8 mouse cellular contexts compared by ENCODE assay signal in genomic region chr4:121040897-121041671, GRCm38 (mm10). TPM values are rescaled to one million over a fixed set of nuclear protein-coding genes. Genes with fewer than 3 reads are reported as not detected.
DNase-seq lines count a peak whose midpoint lies in the region; ATAC-seq and TF ChIP-seq lines count a peak whose summit lies in the region.

No protein-coding gene starts in this region.

- peaks cover 62% of the 10 kb centered on the region for H3K4me1 ChIP-seq in E14TG2a.4 (replicated peaks; ENCODE audit: low read depth, low read length)
- H3K4me1 ChIP-seq in heart, postnatal 0 days (ENCODE audit: control insufficient read depth, insufficient read depth) = peaks cover 16% of the 10 kb centered on the region
- H3K4me1 ChIP-seq in neural tube, embryonic 14.5 days (ENCODE audit: control insufficient read depth, insufficient read depth, low read length) = peaks cover 10% of the 10 kb centered on the region; the same call in 1 of the 2 replicates

- peak; percentile 82 for DNase-seq in brain, embryonic 14.5 days (ENCODE audit: low read depth)
- peak; percentile 63 for DNase-seq in heart, postnatal 0 days (ENCODE audit: low spot score)
- DNase-seq in layer of hippocampus, adult 11-12 months (ENCODE audit: low spot score) = peak; percentile 84
- DNase-seq in lung, adult 18-20 months = peak; percentile 40
- peak; percentile 80 for DNase-seq in testis, postnatal 10 days (ENCODE audit: low spot score)

- no peak for TF ChIP-seq EP300 in heart, postnatal 0 days (IDR thresholded peaks at IDR 0.05; ENCODE audit: low read depth)

- H3K4me2 ChIP-seq in heart, postnatal 0 days (ENCODE audit: low read depth, low read length) = peak overlapping the region; percentile 24; the same call in 1 of the 2 replicates
- peak overlapping the region; percentile 18; the same call in 1 of the 2 replicates for H3K4me2 ChIP-seq in neural tube, embryonic 14.5 days (ENCODE audit: low read depth, low read length)

- H3K27ac ChIP-seq in heart, postnatal 0 days (ENCODE audit: low read depth) = peak overlapping the region; percentile 18; the same call in 1 of the 2 replicates
- H3K27ac ChIP-seq in neural tube, embryonic 14.5 days (ENCODE audit: low read depth, low read length) = peak overlapping the region; percentile 82

- peaks cover 31% of the 10 kb centered on the region for H3K27me3 ChIP-seq in E14TG2a.4 (ENCODE audit: insufficient read depth, low read length)
- H3K27me3 ChIP-seq in heart, postnatal 0 days (ENCODE audit: control insufficient read depth, insufficient read depth, low read length) = peaks cover 26% of the 10 kb centered on the region
- no peaks in the 10 kb centered on the region; the same call in 1 of the 2 replicates for H3K27me3 ChIP-seq in neural tube, embryonic 14.5 days (ENCODE audit: control insufficient read depth, insufficient read depth, low read length)

- H3K9ac ChIP-seq in heart, postnatal 0 days (replicated peaks; ENCODE audit: low read depth, low read length) = no peak overlapping the region
- peak overlapping the region; percentile 16; the same call in 1 of the 2 replicates for H3K9ac ChIP-seq in neural tube, embryonic 14.5 days (replicated peaks; ENCODE audit: low read depth, low read length)

- peak; percentile 86 for TF ChIP-seq CTCF in E14TG2a.4 (conservative IDR thresholded peaks at IDR 0.05; ENCODE audit: low read length)
- TF ChIP-seq CTCF in brain, embryonic 14.5 days (IDR thresholded peaks at IDR 0.05; ENCODE audit: borderline replicate concordance, extremely low read depth, insufficient read depth, insufficient read length) = peak; percentile 86
- peak; percentile 58 for TF ChIP-seq CTCF in heart, postnatal 0 days (IDR thresholded peaks at IDR 0.05; ENCODE audit: low read depth)

- no peaks in the 10 kb centered on the region for H3K9me3 ChIP-seq in E14TG2a.4 (ENCODE audit: low read length)
- H3K9me3 ChIP-seq in heart, postnatal 0 days (replicated peaks; ENCODE audit: control insufficient read depth, low read length) = no peaks in the 10 kb centered on the region
- H3K9me3 ChIP-seq in neural tube, embryonic 14.5 days (ENCODE audit: control insufficient read depth, low read length) = no peaks in the 10 kb centered on the region

- WGBS in heart, postnatal 0 days = 11% methylated on average over 18 of the region's 18 CpGs
- WGBS in neural tube, embryonic 14.5 days = 7% methylated on average over 18 of the region's 18 CpGs

- H3K4me3 ChIP-seq in E14TG2a.4 (replicated peaks; ENCODE audit: low read length) = peak overlapping the region; percentile 51
- H3K4me3 ChIP-seq in heart, postnatal 0 days (ENCODE audit: low read depth, low read length) = no peak overlapping the region
- no peak overlapping the region for H3K4me3 ChIP-seq in neural tube, embryonic 14.5 days (ENCODE audit: low read depth, low read length)

- peaks cover 15% of the 10 kb centered on the region for H3K36me3 ChIP-seq in E14TG2a.4 (ENCODE audit: insufficient read depth, low read length)
- H3K36me3 ChIP-seq in heart, postnatal 0 days (replicated peaks; ENCODE audit: control insufficient read depth, insufficient read depth, low read length) = no peaks in the 10 kb centered on the region
- H3K36me3 ChIP-seq in neural tube, embryonic 14.5 days (ENCODE audit: control insufficient read depth, insufficient read depth, low read length) = no peaks in the 10 kb centered on the region

- ATAC-seq in erythroblast, adult 5-6 weeks (replicated peaks; ENCODE audit: low FRiP score, poor library complexity, severe bottlenecking) = peak; percentile 64; the same call in 1 of the 2 replicates
- peak; percentile 74 for ATAC-seq in heart, postnatal 0 days (ENCODE audit: insufficient read depth, low read depth)
- peak; percentile 71 for ATAC-seq in neural tube, embryonic 14.5 days (ENCODE audit: low read depth)

- TF ChIP-seq POLR2A in brain, embryonic 14.5 days (IDR thresholded peaks at IDR 0.05; ENCODE audit: borderline replicate concordance, extremely low read depth, insufficient read depth, insufficient read length, poor library complexity, severe bottlenecking) = no peak

RNA-seq across cellular contexts. Expression of gene Col9a2, which starts 1.9 kb away (rescaled TPM):
- polyA plus RNA-seq in brain, embryonic 14.5 days (2012; rRNA removed) = 11.0 and 17.5 TPM in 2 replicates
- total RNA-seq in erythroblast, adult 5-6 weeks (2015; ENCODE audit: low replicate concordance) = not detected in 2 replicates
- not detected in 2 replicates for total RNA-seq in erythroblast, adult 5-6 weeks (2017; ENCODE audit: low replicate concordance)
- 2.2 and 11.3 TPM in 2 replicates for total RNA-seq in heart, postnatal 0 days (2014; rRNA removed; ENCODE audit: low replicate concordance)
- polyA plus RNA-seq in heart, postnatal 0 days (2015; fragmentation: Nextera tagmentation; extraction: Ambion mirVana) = 1.8 and 2.2 TPM in 2 replicates
- 8.1 and 10.5 TPM in 2 replicates for polyA plus RNA-seq in neural tube, embryonic 14.5 days (2014; fragmentation: Nextera tagmentation; extraction: Ambion mirVana)

RNA-seq across cellular contexts. Expression of gene Smap2, which starts 24.0 kb away (rescaled TPM):
- 34.4 and 59.8 TPM in 2 replicates for polyA plus RNA-seq in brain, embryonic 14.5 days (2012; rRNA removed)
- total RNA-seq in erythroblast, adult 5-6 weeks (2015; ENCODE audit: low replicate concordance) = 29.4 and 36.4 TPM in 2 replicates
- total RNA-seq in erythroblast, adult 5-6 weeks (2017; ENCODE audit: low replicate concordance) = 25.5 and 27.3 TPM in 2 replicates
- 18.9 and 20.9 TPM in 2 replicates for total RNA-seq in heart, postnatal 0 days (2014; rRNA removed; ENCODE audit: low replicate concordance)
- polyA plus RNA-seq in heart, postnatal 0 days (2015; fragmentation: Nextera tagmentation; extraction: Ambion mirVana) = 6.9 and 7.5 TPM in 2 replicates
- 55.0 and 59.4 TPM in 2 replicates for polyA plus RNA-seq in neural tube, embryonic 14.5 days (2014; fragmentation: Nextera tagmentation; extraction: Ambion mirVana)

RNA-seq across cellular contexts. Expression of gene Zmpste24, which starts 57.0 kb away (rescaled TPM):
- polyA plus RNA-seq in brain, embryonic 14.5 days (2012; rRNA removed) = 17.5 and 19.4 TPM in 2 replicates
- 37.3 and 38.0 TPM in 2 replicates for total RNA-seq in erythroblast, adult 5-6 weeks (2015; ENCODE audit: low replicate concordance)
- total RNA-seq in erythroblast, adult 5-6 weeks (2017; ENCODE audit: low replicate concordance) = 19.0 and 27.3 TPM in 2 replicates
- total RNA-seq in heart, postnatal 0 days (2014; rRNA removed; ENCODE audit: low replicate concordance) = 11.1 and 13.3 TPM in 2 replicates
- polyA plus RNA-seq in heart, postnatal 0 days (2015; fragmentation: Nextera tagmentation; extraction: Ambion mirVana) = 17.0 and 17.8 TPM in 2 replicates
- polyA plus RNA-seq in neural tube, embryonic 14.5 days (2014; fragmentation: Nextera tagmentation; extraction: Ambion mirVana) = 23.4 and 25.4 TPM in 2 replicates
